Mouse (Mus musculus) heart, adult 18-20 months (tissue): ENCODE results near the gene Pou2f3. TPM values are rescaled to one million over a fixed set of nuclear protein-coding genes. Genes with fewer than 3 reads are reported as not detected.
A peak's percentile ranks its signal among the peaks of the same experiment; 100 is the strongest.
"Not testable (repeated sequence)": the region's sequence is repeated elsewhere in the genome, so short reads cannot be mapped to it uniquely, and the experiment has no call there.

ENCODE experiments used
- DNase-seq, 2 experiments: peaks; one replicate each; pipeline ENCODE4 v3.0.0; 2021 to 2022; ENCODE audit warnings: mixed read lengths in 1 of 2
- total RNA-seq, 2 experiments: library from RNA; stranded (reverse); gene quantifications; 2 replicates each; pipeline ENCODE4 v1.2.3; 2021

Pou2f3 gene
- total RNA-seq, 2 experiments from 2014 or later, result 0.10 TPM; not detected in 1

GRCm38 (mm10) chr9:43166346-43166745, 43.8 kb downstream of the Pou2f3 start:
- DNase-seq, result no peak

- DNase-seq, result peak in 1 of 2 experiments; percentile 26
These were observed 54.2 kb downstream of the Pou2f3 start for GRCm38 (mm10) chr9:43155960-43156359.

GRCm38 (mm10) chr9:43151779-43152178, 58.4 kb downstream of the Pou2f3 start:
- peak in 1 of 2 experiments; percentile 14 for DNase-seq

GRCm38 (mm10) chr9:43150957-43151356, 59.2 kb downstream of the Pou2f3 start:
- DNase-seq, result peak; percentile 31 to 43

GRCm38 (mm10) chr9:43150075-43150474, 60.1 kb downstream of the Pou2f3 start:
- peak; percentile 28 to 52 for DNase-seq

GRCm38 (mm10) chr9:43149498-43149897, 60.7 kb downstream of the Pou2f3 start:
- no peak for DNase-seq

- no peak for DNase-seq
These were observed 65.0 kb downstream of the Pou2f3 start for GRCm38 (mm10) chr9:43145196-43145595.

- DNase-seq, result peak; percentile 16 to 27
These were observed 65.9 kb downstream of the Pou2f3 start for GRCm38 (mm10) chr9:43144206-43144810.

- DNase-seq, result peak; percentile 70 to 88
These were observed 68.3 kb downstream of the Pou2f3 start for GRCm38 (mm10) chr9:43141839-43142238.

- DNase-seq, result no peak
These were observed 76.6 kb downstream of the Pou2f3 start for GRCm38 (mm10) chr9:43133525-43133924.

- no peak for DNase-seq
These were observed 77.8 kb downstream of the Pou2f3 start for GRCm38 (mm10) chr9:43132380-43132779.

- no peak for DNase-seq
These were observed 78.2 kb downstream of the Pou2f3 start for GRCm38 (mm10) chr9:43131940-43132339.

GRCm38 (mm10) chr9:43130684-43131083, 79.5 kb downstream of the Pou2f3 start:
- no peak for DNase-seq

- DNase-seq, result peak; percentile 85 to 89
These were observed 82.9 kb downstream of the Pou2f3 start for GRCm38 (mm10) chr9:43127101-43127787.

- DNase-seq, result peak in 1 of 2 experiments; percentile 48
These were observed 87.8 kb downstream of the Pou2f3 start for GRCm38 (mm10) chr9:43122379-43122778.

- DNase-seq, result not testable (repeated sequence)
These were observed 88.2 kb downstream of the Pou2f3 start for GRCm38 (mm10) chr9:43121948-43122347.

GRCm38 (mm10) chr9:43116997-43117336, 93.2 kb downstream of the Pou2f3 start:
- DNase-seq, result no peak

- peak; percentile 80 for DNase-seq
These were observed 93.8 kb downstream of the Pou2f3 start, which contains the start of gene Tmem136 for GRCm38 (mm10) chr9:43116134-43116996. TSS of gene Tmem136 (minus strand) at chr9:43116570.

- DNase-seq, result no peak
These were observed 94.6 kb downstream of the Pou2f3 start for GRCm38 (mm10) chr9:43115431-43116133.

- DNase-seq, result no peak
These were observed 95.3 kb downstream of the Pou2f3 start for GRCm38 (mm10) chr9:43114833-43115232.

GRCm38 (mm10) chr9:43110286-43110980, 99.7 kb downstream of the Pou2f3 start:
- no peak for DNase-seq

GRCm38 (mm10) chr9:43109125-43109524, 101.0 kb downstream of the Pou2f3 start:
- no peak for DNase-seq
